Mouse (Mus musculus) limb, embryonic 15.5 days (tissue): ENCODE measurements at regions not wholly inside any gene's neighbourhood (a gene's known extent, or its start where the extent isn't known, plus 50 kb on each side); places are given as distances from the start of the nearest gene placed in this dataset.
A peak's percentile ranks its signal among the peaks of the same experiment; 100 is the strongest.

Experiments used
- ATAC-seq: fragments of 200-750 bp; cut with Nextera tagmentation; 2 replicates; pipeline ENCODE4 v1.8.0; 2017; ENCODE audit warnings: low read depth, moderate TSS enrichment; ENCODE audit not compliant: insufficient number of reproducible peaks, low FRiP score, low TSS enrichment
- H3K27ac ChIP-seq: fragments of 300-500 bp; sonication (generic); 2 replicates; pipeline ENCODE4 v1.5.1; 2015; ENCODE audit warnings: moderate library complexity, mild to moderate bottlenecking, inconsistent platforms
- H3K27me3 ChIP-seq: fragments of 300-500 bp; sonication (generic); 2 replicates; pipeline ENCODE4 v1.6.1; 2015; ENCODE audit warnings: inconsistent platforms
- H3K36me3 ChIP-seq: fragments of 300-500 bp; sonication (generic); 2 replicates; pipeline ENCODE4 v1.6.1; 2015; ENCODE audit warnings: inconsistent platforms
- H3K4me1 ChIP-seq: fragments of 300-500 bp; sonication (generic); 2 replicates; pipeline ENCODE4 v1.6.1; 2015; ENCODE audit warnings: inconsistent platforms
- H3K4me2 ChIP-seq: fragments of 300-500 bp; sonication (generic); 2 replicates; pipeline ENCODE4 v1.6.1; 2015; ENCODE audit warnings: mild to moderate bottlenecking, inconsistent platforms
- H3K4me3 ChIP-seq: fragments of 300-500 bp; sonication (generic); 2 replicates; pipeline ENCODE4 v1.5.1; 2015; ENCODE audit warnings: mild to moderate bottlenecking, inconsistent platforms
- H3K9ac ChIP-seq: fragments of 300-500 bp; sonication (generic); 2 replicates; pipeline ENCODE4 v1.6.1; 2015; ENCODE audit warnings: inconsistent platforms
- H3K9me3 ChIP-seq: fragments of 300-500 bp; sonication (generic); 2 replicates; pipeline ENCODE4 v1.6.1; 2016; ENCODE audit warnings: inconsistent platforms
- WGBS: fragments of 180-500 bp; shearing (Covaris S2); methylation state at CpG from one replicate; pipeline ENCODE4 v1.1.7; 2015; 5-methylcytosine and 5-hydroxymethylcytosine counted together

DNA sequence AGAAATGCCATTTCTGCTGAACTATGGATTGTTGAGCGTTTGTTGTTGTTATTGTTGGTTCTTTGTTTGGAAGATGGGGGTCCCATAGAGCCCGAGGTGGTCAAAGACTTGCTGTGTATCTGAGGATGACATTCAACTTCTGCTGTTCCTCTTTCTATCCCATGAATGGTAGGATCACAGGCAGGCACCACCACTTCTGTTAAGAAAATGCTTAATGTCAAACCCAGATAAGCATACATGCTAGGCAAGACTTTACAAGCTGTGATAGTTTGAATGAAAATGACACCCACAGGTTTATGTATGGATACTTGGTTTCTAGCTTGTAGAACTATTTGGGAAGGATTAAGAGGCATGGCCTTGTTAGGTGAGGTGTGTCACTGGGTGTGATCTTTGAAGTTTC lies 330.2 kb upstream of the Trib2 start:
- ATAC-seq = no peak
- H3K9me3 ChIP-seq = no peaks in the 10 kb centered on the region
- H3K36me3 ChIP-seq = no peaks in the 10 kb centered on the region
- WGBS = 86% methylated on average over 2 of the region's 2 CpGs
- no peak overlapping the region for H3K27ac ChIP-seq
- no peak overlapping the region for H3K4me3 ChIP-seq
- H3K4me1 ChIP-seq = peaks cover 14% of the 10 kb centered on the region
- H3K4me2 ChIP-seq = no peak overlapping the region
- no peak overlapping the region for H3K9ac ChIP-seq
- no peaks in the 10 kb centered on the region for H3K27me3 ChIP-seq

GRCm38 (mm10) chr12:16145621-16146020 lies 328.9 kb upstream of the Trib2 start:
- Histone ChIP-seq H3K9ac (no peak overlapping the region), H3K4me1 (peaks cover 10% of the 10 kb centered on the region), H3K36me3 (no peaks in the 10 kb centered on the region), H3K4me3 (no peak overlapping the region), H3K4me2 (no peak overlapping the region), H3K27ac (no peak overlapping the region), H3K27me3 (no peaks in the 10 kb centered on the region), H3K9me3 (no peaks in the 10 kb centered on the region)
- no peak for ATAC-seq
- WGBS = 70% methylated on average over 7 of the region's 7 CpGs

GRCm38 (mm10) chr12:16141193-16141592 lies 324.5 kb upstream of the Trib2 start:
- WGBS = 66% methylated on average over 4 of the region's 4 CpGs
- no peak for ATAC-seq
- H3K9me3 ChIP-seq = no peaks in the 10 kb centered on the region
- no peak overlapping the region; the same call in 1 of the 2 replicates for H3K27ac ChIP-seq
- no peak overlapping the region for H3K4me2 ChIP-seq
- no peak overlapping the region for H3K4me3 ChIP-seq
- no peaks in the 10 kb centered on the region for H3K27me3 ChIP-seq
- no peaks in the 10 kb centered on the region for H3K36me3 ChIP-seq
- peaks cover 13% of the 10 kb centered on the region; the same call in 1 of the 2 replicates for H3K4me1 ChIP-seq
- no peak overlapping the region for H3K9ac ChIP-seq

- 33% methylated on average over 5 of the region's 5 CpGs for WGBS
- Histone ChIP-seq H3K36me3 (no peaks in the 10 kb centered on the region), H3K9me3 (no peaks in the 10 kb centered on the region), H3K9ac (no peak overlapping the region), H3K27ac (peak overlapping the region; percentile 43; the same call in 1 of the 2 replicates), H3K4me2 (no peak overlapping the region), H3K4me3 (no peak overlapping the region), H3K4me1 (peaks cover 13% of the 10 kb centered on the region; the same call in 1 of the 2 replicates), H3K27me3 (no peaks in the 10 kb centered on the region)
- ATAC-seq = no peak
Measured at GRCm38 (mm10) chr12:16140511-16141110, 323.9 kb upstream of the Trib2 start.

GRCm38 (mm10) chr12:16139152-16139551 lies 322.4 kb upstream of the Trib2 start:
- Histone ChIP-seq H3K36me3 (no peaks in the 10 kb centered on the region), H3K4me1 (peaks cover 13% of the 10 kb centered on the region; the same call in 1 of the 2 replicates), H3K27me3 (no peaks in the 10 kb centered on the region), H3K4me2 (no peak overlapping the region), H3K9me3 (no peaks in the 10 kb centered on the region), H3K9ac (no peak overlapping the region), H3K4me3 (no peak overlapping the region), H3K27ac (no peak overlapping the region)
- 41% methylated on average over 4 of the region's 4 CpGs for WGBS
- no peak for ATAC-seq

GRCm38 (mm10) chr12:16137801-16138200 lies 321.1 kb upstream of the Trib2 start:
- Histone ChIP-seq H3K9me3 (no peaks in the 10 kb centered on the region), H3K27me3 (no peaks in the 10 kb centered on the region), H3K4me2 (no peak overlapping the region), H3K36me3 (no peaks in the 10 kb centered on the region), H3K4me3 (no peak overlapping the region), H3K27ac (no peak overlapping the region), H3K9ac (no peak overlapping the region), H3K4me1 (peaks cover 13% of the 10 kb centered on the region; the same call in 1 of the 2 replicates)
- ATAC-seq = no peak
- 77% methylated on average over 3 of the region's 3 CpGs for WGBS

GRCm38 (mm10) chr12:16136214-16136671 lies 319.5 kb upstream of the Trib2 start:
- H3K9me3 ChIP-seq = no peaks in the 10 kb centered on the region
- H3K9ac ChIP-seq = no peak overlapping the region
- no peaks in the 10 kb centered on the region for H3K27me3 ChIP-seq
- ATAC-seq = no peak
- 44% methylated on average over 5 of the region's 5 CpGs for WGBS
- no peak overlapping the region for H3K4me2 ChIP-seq
- H3K36me3 ChIP-seq = no peaks in the 10 kb centered on the region
- peaks cover 12% of the 10 kb centered on the region; the same call in 1 of the 2 replicates for H3K4me1 ChIP-seq
- no peak overlapping the region for H3K4me3 ChIP-seq
- no peak overlapping the region for H3K27ac ChIP-seq

GRCm38 (mm10) chr12:16135602-16136213 lies 319.0 kb upstream of the Trib2 start:
- no peak overlapping the region for H3K9ac ChIP-seq
- no peak overlapping the region for H3K4me3 ChIP-seq
- peaks cover 7% of the 10 kb centered on the region; the same call in 1 of the 2 replicates for H3K4me1 ChIP-seq
- H3K36me3 ChIP-seq = no peaks in the 10 kb centered on the region
- no peak overlapping the region for H3K27ac ChIP-seq
- 58% methylated on average over 4 of the region's 4 CpGs for WGBS
- no peaks in the 10 kb centered on the region for H3K9me3 ChIP-seq
- no peaks in the 10 kb centered on the region for H3K27me3 ChIP-seq
- no peak for ATAC-seq
- H3K4me2 ChIP-seq = no peak overlapping the region

- Histone ChIP-seq H3K4me3 (no peak overlapping the region), H3K27me3 (no peaks in the 10 kb centered on the region), H3K9ac (no peak overlapping the region), H3K9me3 (no peaks in the 10 kb centered on the region), H3K36me3 (no peaks in the 10 kb centered on the region), H3K4me1 (0 out of 2 replicates have a peak, but pooled peaks cover under 1% of the 10 kb centered on the region), H3K4me2 (no peak overlapping the region), H3K27ac (no peak overlapping the region)
- WGBS = 71% methylated on average over 3 of the region's 3 CpGs
- no peak for ATAC-seq
Measured at GRCm38 (mm10) chr12:16134446-16134845, 317.7 kb upstream of the Trib2 start.

DNA sequence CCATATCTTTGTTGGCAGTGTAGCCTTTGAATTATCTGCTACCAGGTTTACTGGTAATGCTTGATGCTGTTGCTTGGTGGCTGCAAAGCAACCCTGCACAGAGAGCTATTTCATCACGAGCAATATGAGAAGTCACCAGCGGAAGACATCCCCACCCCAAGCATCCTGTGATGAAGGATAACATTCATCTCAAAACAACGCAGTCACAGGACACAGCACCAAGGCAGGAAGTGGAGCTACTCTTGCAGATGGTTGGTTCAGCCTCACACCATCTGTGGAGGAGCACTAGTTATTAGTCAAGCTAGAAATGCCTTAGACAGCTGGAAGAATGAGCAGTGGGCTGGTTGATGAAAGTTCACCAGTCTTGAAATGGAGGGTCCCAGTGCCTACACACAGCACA lies 316.5 kb upstream of the Trib2 start:
- Histone ChIP-seq H3K27ac (no peak overlapping the region), H3K27me3 (no peaks in the 10 kb centered on the region), H3K36me3 (no peaks in the 10 kb centered on the region), H3K9ac (no peak overlapping the region), H3K9me3 (no peaks in the 10 kb centered on the region), H3K4me1 (no peaks in the 10 kb centered on the region), H3K4me2 (no peak overlapping the region), H3K4me3 (no peak overlapping the region)
- whole genome bisulfite sequencing = 76% methylated on average over 3 of the region's 3 CpGs
- no peak for ATAC-seq

DNA sequence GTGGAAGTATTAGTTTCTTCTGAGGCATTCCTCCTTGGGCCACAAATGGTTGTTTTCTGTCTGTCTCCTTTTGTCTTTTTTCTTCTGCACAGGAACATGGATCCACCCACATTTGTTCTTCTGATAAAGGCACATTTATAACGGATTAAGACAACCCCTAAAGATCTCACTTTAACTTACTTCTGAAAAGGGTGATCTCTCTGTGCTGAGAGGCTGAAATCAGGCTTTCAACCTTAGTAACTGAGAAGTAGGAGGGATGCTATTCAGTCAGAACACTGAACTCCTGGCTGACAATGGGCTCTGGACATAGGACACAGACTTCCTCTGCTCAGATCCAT lies 315.0 kb upstream of the Trib2 start:
- ATAC-seq = no peak
- WGBS = 76% methylated on average over 1 of the region's 1 CpGs
- no peaks in the 10 kb centered on the region for H3K27me3 ChIP-seq

GRCm38 (mm10) chr12:16131028-16131739 lies 314.5 kb upstream of the Trib2 start:
- no peak for ATAC-seq
- Histone ChIP-seq H3K9ac (no peak overlapping the region), H3K4me1 (no peaks in the 10 kb centered on the region), H3K36me3 (no peaks in the 10 kb centered on the region), H3K4me2 (no peak overlapping the region), H3K4me3 (no peak overlapping the region), H3K27ac (no peak overlapping the region), H3K27me3 (no peaks in the 10 kb centered on the region), H3K9me3 (no peaks in the 10 kb centered on the region)
- 65% methylated on average over 2 of the region's 2 CpGs for WGBS

More for the DNA sequence above, 315.0 kb upstream of the Trib2 start:
- no peak overlapping the region for H3K9ac ChIP-seq
- no peak overlapping the region for H3K4me3 ChIP-seq
- H3K36me3 ChIP-seq = no peaks in the 10 kb centered on the region
- H3K4me2 ChIP-seq = no peak overlapping the region
- no peak overlapping the region for H3K27ac ChIP-seq
- no peaks in the 10 kb centered on the region for H3K9me3 ChIP-seq
- no peaks in the 10 kb centered on the region for H3K4me1 ChIP-seq
